Mouse (Mus musculus) kidney, adult 9 months (tissue): ENCODE results near the gene Rom1.

ENCODE experiments used
- DNase-seq: peaks from one replicate; pipeline ENCODE4 v3.0.0; 2022

Gene Rom1

DNA sequence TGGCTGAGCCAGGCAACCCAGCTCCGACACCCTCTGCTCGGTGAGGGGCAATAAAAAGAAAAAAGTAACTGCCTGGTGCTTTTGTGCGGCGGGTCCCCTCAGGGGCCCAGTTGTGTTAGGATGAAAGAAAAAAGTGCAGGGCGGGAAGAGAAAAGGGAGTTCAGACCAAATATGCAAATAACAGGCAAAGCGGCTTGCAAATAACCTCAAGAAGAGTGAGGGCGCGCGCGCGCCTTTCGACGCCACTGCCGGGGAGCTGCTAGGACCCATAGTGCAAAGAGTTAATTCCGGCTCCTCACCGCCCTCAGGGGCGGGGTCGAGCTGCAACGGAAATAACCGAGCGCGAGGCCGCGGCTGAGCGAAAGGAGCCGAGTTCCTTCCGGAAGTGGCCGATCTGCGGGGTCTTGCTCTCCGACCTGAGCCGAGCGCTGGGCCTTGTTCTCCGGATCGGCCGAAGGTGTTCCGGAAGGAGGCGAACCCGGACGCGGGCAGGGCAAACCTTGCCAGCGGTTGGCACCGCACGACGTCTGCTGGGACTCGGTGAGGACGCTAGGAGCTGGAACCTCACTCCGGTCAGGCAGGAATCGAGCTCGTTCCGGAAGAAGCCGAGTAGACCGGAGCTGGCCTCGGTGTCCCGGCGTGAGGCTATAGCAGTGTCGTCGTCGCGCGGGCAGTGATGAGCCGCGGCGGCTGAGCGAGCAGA lies 12.5 kb upstream of the Rom1 start, which contains the start of gene Mta2:
Gene Mta2 (plus strand): TSS at position 361 of the 703 bp plus-strand sequence.
- peak; percentile 96 for DNase-seq

DNA sequence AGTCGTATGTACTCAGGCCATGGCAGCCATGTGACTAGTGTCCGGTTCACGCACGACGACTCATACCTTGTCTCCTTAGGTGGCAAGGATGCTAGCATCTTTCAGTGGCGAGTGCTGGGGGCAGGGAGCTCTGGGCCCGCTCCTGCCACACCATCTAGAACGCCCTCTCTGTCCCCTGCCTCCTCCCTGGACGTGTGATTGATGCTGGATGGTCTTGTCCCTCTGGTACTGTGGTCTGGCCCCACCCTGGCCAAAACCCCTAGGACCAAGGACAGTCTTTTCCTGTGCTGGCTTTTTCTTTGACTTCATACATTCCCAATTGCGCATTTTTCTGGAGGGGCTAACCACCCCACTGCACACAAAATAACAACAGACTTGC lies 12.0 kb upstream of the Rom1 start:
- no peak for DNase-seq

DNA sequence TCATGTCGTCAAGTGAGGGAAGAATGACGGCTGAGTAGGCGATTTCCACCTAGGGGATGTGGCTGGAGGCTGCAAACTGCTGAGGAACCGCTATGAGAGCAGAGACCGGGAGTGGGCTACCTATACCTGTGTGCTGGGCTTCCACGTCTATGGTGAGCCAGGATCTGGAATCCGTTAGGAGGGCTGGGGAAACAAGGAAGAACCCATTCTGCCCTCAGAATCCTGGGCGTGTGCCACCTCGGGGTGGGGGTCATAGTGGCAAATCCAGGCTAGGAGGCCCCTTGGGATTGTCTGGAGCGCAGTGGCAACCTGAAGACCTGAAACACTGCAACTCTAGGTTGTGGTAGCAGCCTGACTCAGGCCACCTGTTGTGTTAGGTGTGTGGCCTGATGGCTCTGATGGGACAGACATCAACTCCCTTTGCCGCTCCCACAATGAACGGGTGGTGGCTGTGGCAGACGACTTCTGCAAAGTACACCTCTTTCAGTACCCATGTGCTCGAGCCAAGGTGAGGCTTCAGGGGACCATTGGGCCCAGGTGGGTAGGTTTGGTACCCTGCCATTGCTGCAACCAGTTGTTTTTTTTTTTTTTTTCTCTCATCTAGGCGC lies 11.5 kb upstream of the Rom1 start:
- no peak for DNase-seq

DNA sequence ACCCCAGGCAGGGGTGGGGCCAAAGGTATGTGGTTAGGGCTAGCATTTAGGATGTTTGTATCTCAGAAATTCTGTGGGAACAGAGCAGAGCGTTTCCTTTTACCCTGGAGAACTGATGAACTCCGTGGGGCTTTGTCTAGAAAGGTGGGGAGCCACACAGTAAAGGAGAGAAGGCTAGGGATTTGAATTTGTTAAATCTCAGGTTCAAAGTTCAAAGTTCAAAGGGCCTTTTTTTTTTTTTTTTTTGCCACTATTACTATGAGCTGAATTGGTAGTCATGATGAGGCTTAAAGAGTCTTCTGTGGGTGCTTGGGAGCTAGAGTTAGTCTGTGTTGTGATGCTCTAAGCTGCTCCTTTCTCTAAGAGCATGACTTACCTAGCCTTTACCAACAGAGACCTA lies 7.6 kb upstream of the Rom1 start:
- no peak for DNase-seq

DNA sequence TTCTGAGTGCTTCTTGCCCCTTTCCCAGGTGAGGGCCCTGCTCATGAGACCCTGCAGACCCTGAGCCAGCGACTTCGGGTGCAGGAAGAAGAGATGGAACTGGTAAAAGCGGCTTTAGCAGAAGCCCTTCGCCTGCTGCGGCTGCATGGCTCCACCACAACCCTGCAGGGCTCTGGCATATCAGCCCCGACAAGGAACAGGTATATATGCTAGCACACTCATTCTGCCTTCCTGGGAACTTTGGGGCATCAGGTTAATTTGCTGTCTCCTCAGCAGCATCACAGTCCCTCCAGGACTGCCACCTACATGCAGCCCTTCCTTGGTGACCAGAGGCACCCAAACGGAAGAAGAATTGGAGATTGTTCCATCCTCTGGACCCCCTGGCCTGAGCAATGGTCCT lies 1.6 kb upstream of the Rom1 start:
- no peak for DNase-seq

DNA sequence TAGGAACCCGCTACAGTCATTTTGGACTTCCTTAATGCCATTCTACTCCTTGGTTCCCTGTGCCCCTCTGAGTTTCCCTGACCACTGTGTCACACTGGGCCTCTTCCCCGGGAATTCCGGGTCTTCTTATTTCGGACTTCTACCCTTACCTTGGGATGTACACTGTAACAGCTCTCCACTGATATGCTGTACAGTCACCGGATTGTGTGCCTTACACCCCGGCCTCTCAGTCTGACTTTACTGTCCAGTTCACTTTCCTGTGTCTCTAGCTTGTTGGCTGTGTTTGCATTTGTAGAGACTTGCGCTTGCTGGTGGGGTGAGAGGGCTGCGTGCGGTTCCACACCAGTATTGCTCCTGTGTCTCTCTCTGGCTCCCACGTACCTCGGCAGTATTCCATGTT lies 961 bp upstream of the Rom1 start:
- no peak for DNase-seq

DNA sequence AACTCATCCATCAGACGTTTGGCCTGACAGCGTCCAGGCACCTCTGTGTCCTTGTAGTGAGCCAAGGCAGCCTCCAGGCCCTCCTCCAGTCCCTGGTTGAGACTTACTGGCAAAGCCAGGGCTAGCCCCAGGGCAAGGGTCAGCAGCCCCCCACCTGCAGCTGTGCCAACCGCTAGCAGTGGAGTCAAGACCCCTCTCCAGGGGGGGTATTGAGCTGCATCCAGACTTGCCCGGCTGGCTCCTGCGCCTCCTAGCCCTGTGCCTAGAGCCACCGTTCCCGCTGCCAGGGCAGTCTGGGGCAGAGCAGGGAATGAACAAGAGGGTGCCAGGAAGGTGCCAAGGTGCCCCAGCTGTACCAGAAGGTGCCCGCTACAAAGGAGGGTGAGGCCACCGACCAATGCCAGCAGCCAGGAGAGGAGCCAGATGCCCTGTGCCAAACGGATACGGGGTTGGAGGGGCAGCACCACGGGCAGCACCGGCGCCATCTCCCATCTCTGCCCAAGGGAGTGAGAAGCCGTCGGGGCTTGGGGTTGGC lies 400 bp downstream of the Rom1 start:
- no peak for DNase-seq

DNA sequence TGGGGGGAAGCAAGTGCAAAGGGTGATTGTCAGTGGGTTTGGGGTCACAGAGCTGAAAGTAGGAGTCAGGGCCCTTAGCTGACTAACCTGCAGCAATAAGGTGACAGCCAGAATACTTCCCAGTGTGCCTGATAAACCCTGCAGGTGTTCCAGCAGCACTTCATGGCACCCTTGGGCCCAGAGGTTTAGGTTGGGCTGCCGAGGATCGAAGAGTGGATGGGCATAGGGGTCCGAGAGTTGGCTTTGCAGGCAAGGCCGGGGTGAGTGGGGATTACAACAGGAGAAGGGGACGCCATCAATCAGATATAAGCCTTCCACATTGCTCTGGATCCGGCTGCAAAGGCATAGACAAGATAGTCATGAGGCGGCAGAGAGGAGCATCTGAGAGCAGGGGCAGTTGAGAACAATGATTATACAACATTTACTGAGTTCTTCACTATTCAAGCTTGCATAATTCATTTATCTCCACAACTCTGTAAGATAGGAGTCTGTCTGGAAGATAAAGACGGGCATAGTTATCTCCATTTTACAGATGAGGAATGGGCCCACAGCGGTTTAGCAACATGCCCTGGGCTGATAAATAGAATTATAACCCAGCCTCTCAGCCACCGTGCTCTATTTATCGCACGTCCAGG lies 1.1 kb downstream of the Rom1 start:
- no peak for DNase-seq

DNA sequence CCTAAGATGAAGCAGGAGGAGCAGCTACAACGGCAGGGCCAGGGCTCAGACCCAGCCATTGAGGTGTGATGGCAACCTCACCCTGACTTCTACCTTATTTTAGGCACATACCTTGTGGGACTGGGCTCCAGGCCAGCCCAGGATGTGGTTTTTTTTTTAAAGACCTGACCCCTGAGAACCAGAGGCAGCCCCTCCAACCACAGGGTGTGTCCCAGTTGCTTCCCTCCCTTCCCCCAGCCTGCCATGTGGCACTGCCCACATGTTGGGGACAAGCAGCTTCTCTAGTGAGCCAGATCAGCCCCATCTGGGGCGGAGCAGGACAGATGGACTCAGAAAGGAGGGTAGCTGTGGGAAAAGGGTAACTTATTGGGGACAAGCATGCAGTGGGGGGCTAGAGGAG lies 2.4 kb downstream of the Rom1 start:
- no peak for DNase-seq

DNA sequence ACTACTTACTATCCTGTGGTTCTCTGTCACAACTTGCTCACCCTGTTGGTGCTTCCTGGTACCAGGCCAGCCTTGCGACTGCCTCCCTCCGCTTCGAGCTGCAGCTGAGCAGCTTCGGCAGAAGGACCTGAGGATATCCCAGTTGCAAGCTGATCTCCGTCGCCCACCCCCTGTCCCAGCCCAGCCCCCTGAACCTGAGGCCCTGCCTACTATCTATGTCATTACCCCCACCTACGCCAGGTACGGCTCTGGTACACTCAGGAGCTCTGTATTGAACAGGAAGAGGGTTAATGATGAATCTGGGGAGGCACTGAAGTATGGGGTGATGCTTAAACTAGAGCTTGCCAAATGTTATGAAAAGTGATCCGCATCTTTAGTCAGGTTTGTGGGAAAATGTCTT lies 7.4 kb downstream of the Rom1 start:
- DNase-seq, result no peak

DNA sequence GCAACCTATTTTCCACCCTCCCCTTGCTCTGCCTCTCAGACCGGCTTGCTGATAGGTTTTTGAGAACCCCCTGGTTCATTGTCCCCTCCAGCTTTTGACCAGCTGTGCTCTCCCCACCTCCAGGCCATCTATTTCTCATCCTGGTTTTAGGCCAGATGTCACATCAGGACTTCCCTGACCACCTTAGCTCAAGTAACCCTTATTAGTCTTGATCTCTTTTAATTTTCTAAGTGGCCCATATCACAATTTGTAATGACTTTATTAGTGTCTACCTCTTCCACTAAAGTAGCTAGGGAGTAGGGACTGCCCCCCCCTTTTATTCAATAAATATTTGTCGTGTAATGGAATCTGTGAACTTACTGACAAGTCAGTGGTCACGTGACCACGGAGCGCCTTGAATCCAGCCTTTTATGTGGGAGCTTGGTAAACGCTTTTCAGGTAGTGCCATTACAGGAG lies 8.3 kb downstream of the Rom1 start:
- DNase-seq, result peak; percentile 53

DNA sequence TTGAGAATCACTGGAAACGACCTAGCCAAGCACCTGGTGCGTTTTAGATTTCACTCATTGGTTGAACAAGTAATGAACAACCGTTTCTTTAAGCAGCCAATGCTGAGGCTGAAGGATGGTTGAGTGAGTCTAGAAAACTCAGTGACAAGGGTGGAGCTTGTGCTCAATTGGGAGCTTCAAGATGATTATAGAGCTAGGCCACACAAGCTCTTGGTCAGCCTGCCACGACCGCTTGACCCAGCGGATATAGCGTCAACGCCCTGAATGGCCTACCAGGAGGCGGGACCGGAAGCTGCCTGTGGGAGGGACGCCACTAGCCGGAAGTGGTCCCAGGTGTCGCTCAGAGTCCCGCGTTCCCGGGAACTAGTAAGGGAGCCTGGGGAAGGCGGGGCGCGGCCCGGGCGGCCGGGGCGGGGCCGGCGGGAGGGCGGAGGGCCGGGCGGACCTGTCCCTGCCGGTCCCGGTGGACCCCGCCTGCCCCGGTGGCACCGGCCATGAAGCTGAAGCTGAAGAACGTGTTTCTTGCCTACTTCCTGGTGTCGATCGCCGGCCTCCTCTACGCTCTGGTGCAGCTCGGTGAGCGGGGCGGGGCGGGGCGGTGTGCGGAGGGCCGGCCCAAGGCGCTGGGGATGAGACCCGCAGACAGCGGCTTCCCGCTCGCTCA lies 9.0 kb downstream of the Rom1 start, which contains the start of gene B3gat3:
Gene B3gat3 (plus strand): TSS at position 302 of the 664 bp plus-strand sequence.
- peak; percentile 98 for DNase-seq

DNA sequence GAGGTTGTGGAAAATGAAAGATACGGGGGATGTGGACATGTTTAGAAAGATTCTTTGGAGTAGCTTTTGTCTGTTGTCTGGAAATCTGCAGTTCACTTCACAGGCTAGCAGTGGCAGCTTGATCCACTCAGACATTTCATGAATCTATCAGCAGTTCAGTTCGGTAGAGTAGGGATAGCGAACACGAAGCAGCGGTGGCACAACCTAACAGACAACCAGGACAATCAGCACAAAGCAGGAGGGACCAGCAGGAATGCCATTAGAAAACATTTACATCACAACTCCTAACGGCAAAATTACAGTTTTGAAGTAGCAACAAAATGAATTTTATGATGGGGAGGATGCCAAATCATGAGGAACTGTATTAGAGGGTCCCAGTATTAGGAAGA lies 9.5 kb downstream of the Rom1 start:
- DNase-seq, result no peak

DNA sequence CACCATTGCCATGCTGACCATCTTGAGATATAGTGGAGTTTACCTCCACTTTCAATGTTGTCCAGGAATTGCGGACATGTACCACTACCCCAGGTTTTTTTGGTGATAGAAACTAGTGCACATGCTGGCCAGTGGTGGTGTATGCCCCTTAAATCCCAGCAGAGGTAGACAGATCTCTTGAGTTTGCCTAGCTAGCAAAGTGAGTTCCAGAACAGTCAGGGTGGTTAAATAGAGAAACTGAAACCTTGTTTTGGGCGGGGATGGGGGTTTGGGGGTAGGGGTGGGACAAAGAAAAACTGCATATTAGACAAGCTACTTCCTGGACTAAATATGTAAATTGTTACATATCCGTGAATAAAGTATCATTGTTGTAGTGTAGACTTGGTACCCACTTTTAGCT lies 10.2 kb downstream of the Rom1 start:
- DNase-seq, result no peak

DNA sequence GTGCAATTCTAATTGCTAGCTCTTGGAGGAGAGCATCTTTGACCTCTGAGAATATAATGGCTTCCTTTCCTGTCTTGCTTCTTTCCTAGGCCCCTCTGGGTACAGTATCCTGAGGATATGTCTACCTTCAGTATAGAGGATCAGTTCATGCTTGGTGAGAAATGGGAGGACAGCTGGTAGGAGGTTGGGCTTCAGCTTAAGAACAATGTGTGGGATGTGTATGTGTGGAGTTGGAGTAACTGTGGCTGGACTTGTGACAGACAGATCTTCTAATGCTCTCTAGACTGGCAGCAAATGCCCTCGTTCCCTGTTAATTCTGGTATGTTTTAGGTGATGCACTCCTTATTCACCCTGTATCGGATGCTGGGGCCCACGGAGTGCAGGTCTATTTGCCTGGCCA lies 14.9 kb downstream of the Rom1 start:
- no peak for DNase-seq

DNA sequence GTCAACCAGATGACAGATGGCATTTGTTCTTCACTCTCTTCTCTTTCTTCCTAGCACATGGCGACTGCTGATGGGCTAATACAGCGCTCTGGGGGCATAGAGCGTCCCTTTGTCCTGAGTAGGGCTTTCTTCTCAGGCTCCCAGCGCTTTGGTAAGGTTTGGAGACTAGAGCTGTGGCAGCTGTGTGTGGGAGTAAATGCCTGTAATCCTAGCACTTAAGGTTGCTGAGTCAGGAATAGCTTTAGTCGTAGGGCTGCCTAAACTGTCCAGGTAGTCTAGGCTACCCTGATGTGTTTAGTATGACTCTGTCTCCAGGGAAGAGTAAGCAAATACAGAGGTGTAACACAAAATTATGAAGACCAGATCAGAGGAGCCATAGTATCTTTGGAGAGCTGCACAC lies 17.3 kb downstream of the Rom1 start:
- DNase-seq, result no peak

DNA sequence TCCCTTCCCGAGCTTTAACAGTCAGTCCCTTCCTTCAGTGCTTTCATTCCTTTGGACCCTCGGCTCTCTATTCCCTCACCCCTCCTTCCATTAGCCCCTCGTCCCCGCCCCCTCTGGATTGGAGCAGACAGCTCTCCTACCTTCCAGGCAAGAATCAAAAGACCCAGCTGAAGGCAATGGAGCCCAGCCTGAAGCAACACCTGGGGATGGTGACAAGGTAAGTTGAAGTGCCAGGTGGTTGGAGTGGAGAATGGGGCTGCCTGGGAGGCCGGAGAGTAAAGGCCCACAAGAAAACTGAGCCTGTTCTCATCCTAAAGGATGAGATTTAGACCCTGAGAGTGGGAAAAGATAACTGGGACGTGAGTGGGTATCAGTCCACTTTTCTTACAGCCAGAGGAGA lies 20.6 kb downstream of the Rom1 start:
- no peak for DNase-seq

DNA sequence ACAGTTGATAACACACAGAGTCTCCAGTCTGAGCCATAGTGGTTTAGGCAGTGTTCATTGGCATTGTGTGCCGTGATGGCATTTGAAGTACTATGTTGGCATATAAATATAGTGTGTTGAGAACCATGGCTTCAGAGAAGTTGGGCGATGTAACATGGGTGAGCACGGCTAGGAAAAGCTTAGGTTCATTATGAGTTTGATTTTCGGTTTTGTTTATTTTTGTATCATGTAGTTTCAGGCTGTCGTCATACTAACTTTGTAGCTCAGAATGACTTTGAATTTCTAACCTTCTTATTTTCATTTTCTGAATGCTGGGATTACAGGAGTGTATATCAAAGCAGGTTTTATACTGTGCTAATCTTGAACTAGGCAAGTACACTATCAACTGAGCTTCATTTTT lies 25.7 kb downstream of the Rom1 start:
- no peak for DNase-seq

DNA sequence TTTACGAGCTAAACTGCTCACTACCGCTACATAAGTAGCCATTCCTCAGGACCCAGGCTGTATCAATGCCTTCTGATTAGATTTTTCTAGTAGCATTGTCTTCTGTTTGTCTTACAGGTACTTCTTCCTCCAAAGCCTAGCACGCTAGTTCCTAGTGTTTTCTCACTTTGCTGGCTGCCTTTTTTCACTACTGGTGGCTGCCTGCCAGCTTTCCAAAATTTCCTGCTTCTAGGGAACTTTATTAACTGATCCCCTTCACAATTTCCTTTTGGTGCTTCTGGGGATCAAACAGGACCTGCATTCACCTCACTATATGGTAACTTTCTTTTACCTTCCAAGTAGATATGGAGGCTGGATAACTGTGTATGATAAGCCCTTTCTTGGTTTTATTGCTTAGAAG lies 30.1 kb downstream of the Rom1 start:
- DNase-seq, result no peak

DNA sequence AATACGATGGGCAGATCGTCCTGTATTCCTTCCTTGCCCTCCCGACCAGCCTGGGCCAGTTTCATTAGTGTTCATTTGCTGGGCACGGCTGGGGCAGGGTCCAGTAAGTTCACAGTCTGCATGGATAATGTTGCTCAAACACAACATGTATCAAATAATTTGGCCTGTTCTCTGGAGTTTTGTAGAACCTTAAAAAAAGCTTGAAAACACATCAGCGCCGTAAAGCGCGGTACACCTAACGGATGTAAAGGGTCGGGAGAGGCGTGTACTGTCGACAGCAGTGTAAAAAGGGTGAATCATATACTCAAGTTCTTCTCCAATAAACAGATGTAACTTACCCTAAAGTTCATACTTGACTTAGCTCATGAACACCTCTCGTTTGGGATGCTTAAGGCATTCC lies 30.6 kb downstream of the Rom1 start:
- no peak for DNase-seq

DNA sequence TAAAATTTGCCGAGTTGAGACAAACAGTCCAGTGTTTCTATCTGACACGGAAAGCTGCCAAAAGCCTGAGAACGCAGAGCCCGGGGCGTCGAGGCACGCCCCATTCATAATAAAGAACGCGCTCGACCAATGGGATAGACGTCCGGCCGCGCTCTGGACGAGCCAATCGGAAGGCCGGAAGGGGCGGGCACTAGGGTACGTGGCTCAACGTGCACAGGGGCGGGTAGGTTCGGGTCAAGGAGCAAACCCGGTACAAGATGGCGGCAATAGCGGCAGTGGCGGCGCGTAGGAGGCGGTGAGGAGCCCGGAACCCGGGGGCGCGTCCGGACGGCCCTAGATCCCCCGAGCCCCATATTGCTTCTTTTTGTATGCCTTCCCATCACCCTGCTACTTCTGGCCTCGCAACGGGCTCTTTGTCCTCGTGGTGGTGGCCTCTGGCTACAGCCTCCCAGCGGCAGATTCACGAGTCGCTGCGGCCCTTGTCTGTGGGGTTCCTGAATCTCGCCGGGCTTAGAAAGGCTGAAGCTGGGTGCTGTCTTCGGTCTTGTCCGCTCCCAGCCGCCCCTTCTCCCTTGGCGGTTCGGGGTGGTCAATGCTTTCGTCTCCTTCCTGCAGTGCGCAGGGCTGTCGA lies 31.2 kb downstream of the Rom1 start, which contains the start of gene Ganab:
Gene Ganab (plus strand): TSS at position 207 of the 631 bp plus-strand sequence.
- DNase-seq, result peak; percentile 97

DNA sequence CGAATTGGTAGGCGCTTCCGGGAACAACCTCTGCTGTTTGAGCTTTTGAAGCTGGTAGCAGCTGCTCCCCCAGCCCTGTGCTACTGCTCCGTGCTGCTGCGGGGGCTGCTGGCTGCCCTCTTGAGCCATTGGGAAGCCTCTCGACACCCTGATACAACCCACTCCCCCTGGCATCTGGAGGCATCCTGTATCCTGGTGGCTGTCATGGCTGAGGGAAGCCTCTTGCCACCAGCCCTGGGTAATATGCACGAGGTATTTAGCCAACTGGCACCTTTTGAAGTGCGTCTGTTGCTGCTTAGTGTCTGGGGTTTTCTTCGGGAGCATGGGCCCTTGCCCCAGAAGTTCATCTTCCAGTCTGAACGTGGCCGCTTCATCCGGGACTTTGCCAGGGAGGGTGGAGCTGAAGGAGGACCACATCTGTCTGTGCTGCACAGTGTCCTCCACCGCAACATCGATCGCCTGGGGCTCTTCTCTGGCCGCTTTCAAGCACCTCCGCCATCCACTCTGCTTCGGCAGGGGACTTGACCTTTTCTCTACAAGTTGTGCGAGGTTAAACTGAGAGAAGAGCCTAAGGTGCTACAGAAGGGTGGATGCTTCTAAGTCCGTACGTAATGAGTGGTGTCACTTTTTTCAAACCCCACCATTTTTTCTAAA lies 31.8 kb downstream of the Rom1 start:
- peak; percentile 65 for DNase-seq
